Mouse (Mus musculus): ENCODE measurements around the gene Stx1a.

DNA sequence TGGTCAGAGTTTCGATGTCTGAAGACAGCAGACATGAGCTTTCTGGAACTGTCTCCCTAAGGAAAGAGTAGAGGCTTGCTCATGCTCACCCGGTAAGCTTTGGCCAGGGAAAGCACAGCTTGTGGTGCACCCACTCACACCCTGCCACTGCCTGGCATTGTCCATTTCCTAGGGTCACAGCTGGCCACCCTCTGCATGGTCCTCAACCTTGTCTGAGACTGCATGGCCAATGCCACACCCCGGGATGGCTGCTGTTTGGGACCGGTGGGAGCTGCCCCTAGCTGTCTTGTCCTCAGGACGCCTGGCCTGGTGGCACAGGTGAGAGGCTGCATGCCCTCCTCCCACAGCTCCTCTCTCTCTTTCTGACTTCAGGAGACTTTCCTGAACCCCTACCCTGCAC is 25.3 kb downstream of the Stx1a start:
- TF ChIP-seq CTCF (conservative IDR thresholded peaks at IDR 0.05; ENCODE audit: insufficient read depth, insufficient read length, low read depth, low read length) = no peak
- TF ChIP-seq POLR2A (IDR thresholded peaks at IDR 0.05; ENCODE audit: low read depth, low read length) = no peak
